Mouse (Mus musculus): ENCODE data around the gene Foxo6.

Gene Foxo6

DNA sequence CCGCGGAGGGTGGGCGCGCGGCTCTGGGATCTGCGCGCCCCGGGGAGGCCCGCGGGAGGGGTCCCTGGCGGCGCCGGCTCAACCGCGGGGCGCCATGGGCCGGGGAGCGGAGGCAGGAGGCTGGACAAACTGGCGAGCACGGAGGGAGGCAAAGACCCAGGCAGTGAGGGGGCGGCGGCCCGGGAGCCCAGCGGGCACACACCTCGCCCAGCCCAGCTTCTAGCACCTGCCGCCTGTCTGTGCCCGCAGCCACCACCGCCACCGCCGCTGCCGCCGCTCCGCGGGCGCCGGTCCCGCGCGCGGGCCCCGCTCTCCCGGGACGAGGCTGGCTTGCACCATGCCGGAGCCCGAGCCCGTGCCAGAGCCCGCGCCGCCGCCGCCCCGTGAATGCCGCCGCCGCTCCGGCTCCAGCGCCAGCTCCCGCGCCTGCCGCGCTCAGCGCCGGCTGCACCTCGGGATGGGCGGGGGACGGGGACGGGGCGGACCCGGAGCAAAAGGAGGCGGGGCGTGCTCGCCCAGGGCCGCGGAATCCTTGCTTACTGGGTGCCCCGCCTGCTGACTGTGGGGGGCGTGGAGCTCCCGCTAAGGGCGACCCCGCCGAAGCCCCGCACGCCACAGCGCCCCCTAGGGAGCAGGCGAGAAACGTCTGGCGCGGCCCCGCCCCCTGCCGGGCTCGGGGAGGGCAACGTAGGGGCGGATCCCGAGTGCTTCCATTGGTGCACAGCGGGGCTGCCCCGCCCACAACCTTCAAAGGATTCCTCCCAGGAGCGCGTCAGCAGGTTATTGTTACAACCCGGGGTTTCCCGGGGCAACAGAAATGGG lies at the start of gene Foxo6:
Foxo6 (minus strand) TSS at position 60 of the 822 bp plus-strand sequence.
- DNase-seq (ENCODE audit: low spot score), result peak; percentile 92

DNA sequence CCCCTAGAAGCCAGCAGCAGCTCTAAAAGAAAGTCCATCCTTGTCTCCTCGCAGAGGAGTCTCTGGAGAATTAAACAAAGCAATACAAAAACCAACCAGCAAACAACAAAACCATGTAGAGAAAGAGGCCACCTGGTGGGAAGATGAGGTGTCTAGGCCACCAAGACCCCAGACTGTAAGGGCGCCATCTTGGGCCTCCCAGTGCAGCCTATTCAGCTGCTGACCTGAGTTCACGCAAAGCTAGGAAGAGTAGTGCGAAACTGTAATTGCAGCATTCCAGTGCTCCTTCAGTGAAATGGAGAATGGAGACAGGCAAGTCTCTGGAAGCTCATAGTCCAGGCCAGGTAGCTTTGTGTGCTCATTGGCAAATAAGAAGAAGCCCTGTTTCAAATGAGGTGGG lies 47.2 kb upstream of the Foxo6 start:
- no peak for DNase-seq (ENCODE audit: low spot score)

DNA sequence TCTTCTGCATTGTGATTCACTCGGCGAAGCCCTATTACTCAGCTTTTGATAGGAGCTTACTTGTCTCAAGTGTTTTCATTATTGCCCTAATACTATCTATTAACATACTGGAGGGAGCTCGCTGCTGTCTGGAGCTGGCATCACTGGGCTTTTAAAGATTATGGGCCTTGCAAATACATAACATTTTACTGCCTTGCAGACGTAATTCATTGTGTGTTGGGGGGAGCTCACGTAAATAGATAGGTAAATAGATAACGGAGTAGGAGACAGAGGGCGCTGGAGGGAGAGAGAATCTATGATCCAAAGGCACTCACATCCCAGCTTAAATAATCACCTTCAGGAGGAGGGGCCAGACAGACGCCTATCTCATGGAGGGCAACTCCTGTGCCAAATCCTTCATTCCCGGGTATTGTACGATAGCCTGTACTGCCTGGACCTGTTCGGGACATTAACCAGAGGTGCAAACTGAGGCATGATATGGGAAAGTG lies 45.8 kb upstream of the Foxo6 start:
- no peak for DNase-seq (ENCODE audit: low spot score)

DNA sequence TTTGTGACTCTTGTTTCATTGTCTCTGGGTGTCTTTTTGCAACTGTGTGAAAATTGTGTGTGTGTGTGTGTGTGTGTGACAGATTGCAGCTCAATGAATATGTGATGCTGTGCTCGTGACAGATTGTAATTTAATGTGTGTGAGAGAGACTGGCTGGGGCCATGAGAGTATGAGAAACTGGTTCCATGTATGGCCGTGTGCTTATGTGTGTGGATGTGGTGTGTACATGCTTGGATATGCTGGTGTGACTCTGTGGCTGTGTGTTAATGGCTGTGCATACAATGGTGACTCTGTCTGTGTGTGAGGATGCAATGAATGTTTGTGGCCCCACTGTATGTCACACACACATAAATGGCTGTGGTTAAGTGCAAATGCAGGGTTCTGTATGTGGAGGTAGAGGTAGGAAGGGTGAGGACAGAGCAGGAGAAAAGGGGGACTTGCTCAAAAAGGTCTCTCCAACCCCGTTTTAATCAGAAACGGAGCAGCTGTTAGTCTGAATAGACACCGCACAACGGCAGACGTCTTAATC lies 45.3 kb upstream of the Foxo6 start:
- DNase-seq (ENCODE audit: low spot score), result no peak

DNA sequence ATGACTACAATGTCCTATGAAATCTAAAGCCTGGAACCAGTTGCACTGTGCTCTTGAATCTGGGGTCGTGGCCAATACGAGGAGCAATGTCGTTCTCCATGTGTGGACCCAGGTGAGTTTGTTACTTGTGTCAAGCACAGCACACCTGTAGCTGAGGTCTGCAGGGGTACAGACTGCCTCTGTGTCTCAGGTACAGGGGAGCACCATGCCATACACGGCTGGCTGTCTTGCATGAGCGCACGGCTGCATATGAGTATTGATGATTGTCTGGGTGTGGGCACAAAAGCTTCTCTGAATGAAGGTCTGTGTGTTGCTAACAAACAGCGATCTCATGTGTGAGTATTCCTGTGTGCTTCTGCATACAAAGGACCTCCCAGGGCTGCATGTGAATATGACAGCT lies 44.8 kb upstream of the Foxo6 start:
- DNase-seq (ENCODE audit: low spot score), result no peak

DNA sequence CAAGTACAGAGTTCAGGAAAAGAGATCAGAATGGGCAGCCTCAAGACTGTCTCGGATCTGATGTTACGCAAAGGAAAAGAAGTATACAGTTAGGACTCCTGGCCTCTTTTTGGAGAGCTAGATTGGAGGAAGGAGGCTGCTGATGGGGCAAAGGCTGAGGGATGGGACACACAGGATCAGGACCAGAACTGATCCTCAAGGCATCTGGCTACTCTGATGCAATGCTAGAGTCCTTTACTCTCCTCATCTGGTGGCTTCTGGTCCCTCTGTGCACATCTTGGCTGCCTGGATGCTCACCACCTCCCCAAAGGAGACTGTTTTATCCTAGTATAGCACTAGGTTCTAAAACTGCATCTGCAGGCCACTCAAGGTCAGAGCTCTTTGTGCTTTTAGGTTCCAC lies 44.4 kb upstream of the Foxo6 start:
- DNase-seq (ENCODE audit: low spot score), result no peak

DNA sequence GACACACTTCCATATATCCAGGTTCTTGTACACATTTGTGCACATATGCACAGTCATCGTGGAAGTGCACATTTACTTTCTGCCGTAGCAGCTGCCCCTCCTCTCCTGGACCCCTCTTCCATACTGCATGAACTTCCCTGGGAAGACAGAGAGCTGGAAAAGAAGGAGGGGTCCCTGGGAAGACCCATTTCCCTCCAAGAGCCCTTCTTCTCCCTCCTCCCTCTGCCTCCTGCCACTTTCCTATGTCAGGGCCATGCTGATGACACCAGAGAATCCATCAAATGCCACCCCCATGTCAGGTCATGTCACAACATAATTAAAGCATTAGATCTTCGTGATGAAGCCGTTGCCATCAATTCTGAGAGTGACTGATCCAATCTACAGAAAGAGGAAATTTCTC lies 38.6 kb upstream of the Foxo6 start:
- no peak for DNase-seq (ENCODE audit: low spot score)

DNA sequence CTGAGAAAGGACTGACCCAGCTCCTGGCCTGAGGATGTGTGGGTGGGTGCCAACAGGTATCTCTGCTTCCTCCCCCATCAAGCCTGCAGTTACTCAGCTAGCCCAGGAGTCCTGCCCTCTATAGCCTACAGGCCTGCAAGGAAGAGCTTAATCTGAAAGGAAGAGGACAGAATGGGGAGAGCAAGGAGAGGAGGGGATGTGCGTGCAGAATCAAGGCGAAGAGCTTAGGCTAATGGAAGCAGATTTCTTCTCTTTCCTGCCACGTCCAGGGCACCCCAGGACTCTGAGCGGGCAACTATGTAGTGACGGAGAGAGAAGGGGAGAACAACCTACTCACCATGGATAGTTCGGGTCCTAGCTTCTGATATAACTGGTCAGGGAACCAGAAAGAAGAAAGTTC lies 37.9 kb upstream of the Foxo6 start:
- no peak for DNase-seq (ENCODE audit: low spot score)

DNA sequence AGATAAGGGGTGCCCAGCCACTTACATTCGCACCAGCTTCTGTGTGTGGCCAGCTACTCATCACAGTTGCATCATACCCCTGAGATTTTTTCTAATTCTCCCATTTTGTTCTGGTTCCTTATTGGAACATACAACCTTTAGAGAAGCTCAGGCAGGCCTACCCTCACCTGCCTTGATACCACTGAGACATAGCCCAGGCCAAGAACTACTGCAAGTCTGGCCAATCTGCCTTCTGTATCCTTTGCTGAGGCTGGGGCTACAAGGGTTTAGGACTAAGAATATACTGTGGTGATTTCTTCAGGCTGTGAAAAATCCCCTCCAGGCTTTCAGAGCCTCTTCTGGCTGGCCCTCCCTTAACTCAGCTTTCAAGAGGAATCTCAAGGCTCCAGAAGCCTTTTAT lies 36.7 kb upstream of the Foxo6 start:
- no peak for DNase-seq (ENCODE audit: low spot score)

DNA sequence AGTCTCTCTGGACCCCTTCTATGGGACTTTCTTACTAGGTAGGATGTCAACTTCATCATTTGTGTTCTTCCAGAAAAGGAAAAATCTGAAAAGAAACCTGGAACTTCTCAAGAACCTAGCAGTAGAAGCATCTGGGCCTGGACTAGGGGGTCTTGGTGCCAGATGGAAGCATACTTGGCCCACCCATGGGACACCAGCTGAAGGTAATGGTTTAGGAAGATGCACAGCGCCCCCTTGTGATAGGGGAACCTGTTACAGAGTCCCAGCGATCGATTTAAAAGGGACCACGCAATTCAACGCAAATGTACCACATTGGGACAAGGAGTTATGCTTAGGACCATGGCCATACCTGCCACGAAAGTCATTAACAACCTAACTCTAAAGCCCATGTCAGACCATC lies 36.0 kb upstream of the Foxo6 start:
- DNase-seq (ENCODE audit: low spot score), result peak; percentile 18

DNA sequence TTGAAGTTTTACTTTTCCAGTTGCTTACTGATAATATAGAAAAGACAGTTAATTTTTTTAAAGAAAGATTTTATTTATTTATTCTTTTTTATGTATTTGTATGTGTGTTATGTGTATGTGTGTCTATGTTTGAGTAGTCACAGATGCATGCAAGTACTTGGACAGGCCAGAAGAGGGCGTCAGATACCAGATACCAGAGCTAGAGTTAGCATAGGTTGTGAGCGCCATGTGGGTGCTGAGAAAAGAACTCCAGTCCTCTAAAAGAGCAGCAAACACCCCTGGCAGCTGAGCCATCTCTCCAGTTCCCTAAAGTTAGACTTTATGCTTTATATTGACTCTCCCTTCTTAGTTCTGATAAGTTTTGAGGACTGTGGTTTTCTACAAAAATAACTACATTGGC lies 30.4 kb upstream of the Foxo6 start:
- no peak for DNase-seq (ENCODE audit: low spot score)

DNA sequence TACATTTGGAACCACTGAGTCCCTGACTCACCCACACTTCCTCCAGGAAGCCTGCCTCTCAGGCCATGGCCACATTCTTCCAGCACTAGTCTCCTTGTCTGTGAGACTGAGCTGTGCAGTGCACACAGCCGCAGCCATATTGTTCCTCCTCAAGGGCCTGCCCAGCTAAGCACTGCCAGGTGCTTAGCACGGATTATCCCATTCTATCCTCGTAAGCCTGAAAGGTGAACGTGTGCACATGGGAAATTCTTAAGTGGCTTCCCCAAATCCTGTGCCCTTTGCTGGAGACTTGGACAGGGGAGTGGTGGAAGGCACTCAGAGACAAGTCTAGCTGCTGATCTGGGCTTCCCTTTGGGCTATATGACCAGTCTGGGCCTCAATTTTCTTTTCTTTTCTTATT lies 29.6 kb upstream of the Foxo6 start:
- DNase-seq (ENCODE audit: low spot score), result no peak

DNA sequence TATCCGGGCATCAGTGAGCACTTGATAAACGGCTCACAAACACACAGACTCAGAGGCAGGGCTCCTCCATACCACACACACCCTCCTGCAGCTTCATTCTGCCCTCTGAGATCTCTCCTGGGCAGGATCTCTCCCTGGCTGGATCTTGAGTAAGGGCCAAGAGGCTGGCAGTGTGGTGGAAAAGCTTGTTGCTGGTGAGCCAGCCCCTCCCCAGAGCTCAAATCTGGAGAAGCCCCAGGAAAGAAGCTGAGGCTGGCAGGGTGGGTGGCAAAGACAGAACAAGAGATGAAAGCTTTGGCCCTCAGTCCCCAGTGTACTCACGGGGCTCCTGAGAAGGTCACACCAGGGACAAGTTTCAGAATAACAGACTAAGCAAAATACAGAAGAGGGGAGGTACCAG lies 27.4 kb upstream of the Foxo6 start:
- DNase-seq (ENCODE audit: low spot score), result no peak

DNA sequence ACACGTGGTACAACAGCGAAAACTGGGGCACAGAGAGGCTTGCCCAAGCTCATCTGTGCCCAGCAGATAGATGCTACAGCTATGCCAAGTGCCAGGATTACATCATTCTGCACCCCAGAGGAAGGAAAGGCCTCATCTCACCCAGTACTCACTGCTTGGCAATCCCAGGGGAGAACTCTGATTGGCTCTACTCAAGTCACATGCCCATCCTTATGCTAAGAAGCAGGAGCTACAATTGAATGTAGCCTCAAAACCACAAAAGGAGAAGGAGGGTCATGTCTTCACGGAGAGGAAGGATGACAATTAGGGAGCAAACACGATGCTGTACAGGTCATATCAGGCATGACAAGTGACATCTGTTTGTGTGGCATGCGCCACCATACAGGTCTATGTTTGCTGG lies 26.2 kb upstream of the Foxo6 start:
- no peak for DNase-seq (ENCODE audit: low spot score)

DNA sequence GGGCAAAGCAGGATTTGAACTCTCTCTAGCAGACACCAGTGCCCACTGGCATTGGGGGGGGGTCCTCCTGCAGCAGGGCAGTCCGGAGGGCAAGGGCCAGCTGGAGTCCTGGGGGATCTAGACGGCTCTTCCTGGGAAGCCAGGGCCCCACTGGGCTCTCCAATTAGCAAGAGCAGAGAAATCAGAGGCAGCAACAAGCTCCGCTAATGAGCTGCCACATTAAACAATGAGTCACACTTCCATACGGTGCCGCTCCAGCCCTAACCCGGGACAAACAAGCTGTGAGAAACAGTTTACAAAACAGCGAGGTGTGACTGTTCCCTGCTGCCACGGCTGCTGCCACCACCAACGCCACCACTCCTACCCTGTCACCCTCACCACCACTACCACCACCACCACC lies 17.4 kb upstream of the Foxo6 start:
- DNase-seq (ENCODE audit: low spot score), result no peak

DNA sequence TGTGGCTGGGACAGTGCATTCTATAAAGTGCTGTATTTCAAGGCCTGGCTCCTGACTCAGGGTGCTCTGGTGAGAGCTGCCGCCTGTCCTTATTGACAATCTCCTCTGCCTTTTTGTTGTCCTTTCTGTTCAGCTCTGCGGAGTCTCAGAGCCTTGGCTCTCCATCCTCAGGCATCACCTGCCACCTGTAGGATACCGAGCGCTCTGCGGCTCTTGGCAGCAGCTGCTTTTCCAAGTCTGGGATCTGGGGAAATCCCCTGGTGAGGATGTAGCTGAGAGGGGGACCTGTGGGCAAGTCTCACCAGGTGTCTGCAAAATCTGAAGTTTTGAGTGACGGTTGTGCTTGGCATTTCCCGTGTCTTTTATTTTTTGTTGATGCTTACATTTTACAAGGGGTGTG lies 12.1 kb upstream of the Foxo6 start:
- DNase-seq (ENCODE audit: low spot score), result no peak

DNA sequence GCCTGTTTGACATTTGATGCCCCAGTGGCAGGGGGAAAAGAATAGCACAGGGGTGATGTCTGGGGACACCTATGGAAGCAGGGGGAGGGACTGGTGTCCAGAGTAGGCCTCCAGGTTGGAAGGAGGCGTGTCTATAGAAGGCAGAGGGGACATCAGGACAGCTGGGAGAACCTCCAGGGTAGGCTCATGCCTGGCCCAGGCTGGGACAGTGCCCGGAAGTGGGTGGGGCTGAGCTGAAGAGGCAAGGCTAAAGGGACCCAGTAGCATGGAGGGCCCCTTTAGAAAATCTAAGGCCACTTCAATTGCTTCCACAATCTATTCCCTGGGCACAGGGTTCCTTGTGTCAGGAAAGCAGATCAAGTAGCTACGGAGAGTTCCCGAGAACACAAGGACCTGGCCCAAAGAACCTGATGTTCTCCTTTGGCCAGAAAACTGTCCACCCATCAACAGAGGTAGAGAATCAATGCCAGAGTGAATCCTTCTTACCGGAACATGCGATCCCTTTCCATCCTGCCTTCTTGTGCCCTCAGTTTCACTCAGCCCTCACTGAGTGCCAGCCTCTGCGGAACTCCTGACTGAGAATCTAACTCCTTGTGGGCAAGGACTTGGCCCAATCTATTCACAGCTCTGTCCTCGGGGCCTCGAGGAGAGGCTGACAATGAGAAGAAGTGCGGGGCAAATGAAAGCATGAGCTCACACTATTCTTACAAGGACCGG lies 4.1 kb upstream of the Foxo6 start:
- DNase-seq (ENCODE audit: low spot score), result no peak

DNA sequence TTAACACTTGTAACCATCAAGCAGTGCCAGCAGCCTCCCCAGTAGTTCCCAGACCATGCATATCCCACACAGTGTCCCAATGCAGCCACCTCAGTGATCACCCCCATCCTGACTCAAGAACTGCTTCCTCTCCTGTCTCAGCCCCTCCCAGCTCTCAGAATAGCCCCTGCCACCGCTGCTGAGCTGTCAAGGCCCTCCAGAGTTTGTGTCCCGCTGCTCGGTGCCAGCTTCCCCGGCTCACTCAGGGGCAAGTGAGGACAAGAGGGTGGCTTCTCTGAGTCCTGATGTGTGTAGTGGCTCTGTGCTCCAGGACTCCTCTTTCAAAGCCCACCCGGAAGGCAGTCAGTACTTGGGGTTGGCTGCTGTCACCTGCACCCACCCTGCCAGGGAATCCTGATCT lies 3.3 kb upstream of the Foxo6 start:
- no peak for DNase-seq (ENCODE audit: low spot score)

DNA sequence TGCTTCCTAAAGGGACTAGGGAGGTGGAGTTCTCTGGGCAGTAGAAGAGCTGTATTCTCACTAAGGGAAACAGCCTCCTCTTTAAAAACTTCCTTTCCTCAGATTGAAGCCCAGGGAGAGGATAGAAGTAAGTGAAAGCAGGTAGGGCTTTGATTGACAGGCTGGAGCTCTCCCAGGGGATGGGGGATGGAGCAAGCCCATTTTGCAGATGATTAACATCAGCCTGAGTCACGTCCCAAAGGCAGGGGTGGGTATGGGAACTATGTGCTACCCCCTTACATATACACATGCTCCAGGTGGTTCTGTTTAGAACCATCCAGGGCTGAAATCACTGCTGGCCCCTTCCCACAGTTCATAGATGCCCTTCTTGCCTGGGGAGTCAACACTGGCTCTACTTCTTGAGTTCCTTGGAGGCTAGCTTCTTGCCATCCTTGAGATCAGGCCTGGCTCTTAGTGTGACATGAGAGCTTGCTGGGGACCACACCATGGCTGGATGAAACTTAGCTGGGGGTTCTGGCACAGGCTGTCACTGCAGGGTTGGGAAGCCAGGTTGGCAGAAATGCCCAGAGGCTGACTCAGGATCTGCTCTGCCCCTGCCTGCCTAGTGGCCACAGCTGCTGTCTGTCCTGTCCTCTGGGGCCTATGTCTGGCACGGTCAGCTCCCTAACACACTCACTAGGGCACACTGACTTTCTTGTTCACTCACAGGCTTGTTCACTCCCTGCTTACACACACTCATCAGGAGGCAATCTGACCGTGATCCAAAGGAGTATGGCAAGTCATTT lies 2.2 kb upstream of the Foxo6 start:
- DNase-seq (ENCODE audit: low spot score), result no peak

DNA sequence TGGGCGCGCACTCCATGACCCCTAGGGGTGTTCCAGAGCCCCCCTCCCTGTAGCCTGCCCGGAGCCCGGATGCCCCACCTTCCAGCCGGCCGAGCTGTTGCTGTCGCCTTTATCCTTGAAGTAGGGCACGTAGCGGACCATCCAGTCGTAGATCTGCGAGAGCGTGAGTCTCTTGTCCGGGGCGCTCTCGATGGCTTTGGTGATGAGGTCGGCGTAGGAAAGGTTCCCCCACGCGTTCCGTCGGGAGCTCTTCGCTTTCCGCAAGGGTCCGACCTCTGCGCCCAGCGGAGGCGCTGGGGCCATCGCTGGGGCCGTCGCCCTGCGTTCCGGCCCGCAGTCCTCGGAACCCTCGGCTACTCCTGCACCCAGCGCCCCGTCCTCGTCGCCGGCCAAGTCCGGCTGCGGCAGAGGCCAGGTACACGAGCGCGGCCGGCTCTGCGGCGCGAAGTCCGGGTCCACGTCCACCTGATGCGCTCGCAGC lies 348 bp downstream of the Foxo6 start:
- DNase-seq (ENCODE audit: low spot score), result no peak

DNA sequence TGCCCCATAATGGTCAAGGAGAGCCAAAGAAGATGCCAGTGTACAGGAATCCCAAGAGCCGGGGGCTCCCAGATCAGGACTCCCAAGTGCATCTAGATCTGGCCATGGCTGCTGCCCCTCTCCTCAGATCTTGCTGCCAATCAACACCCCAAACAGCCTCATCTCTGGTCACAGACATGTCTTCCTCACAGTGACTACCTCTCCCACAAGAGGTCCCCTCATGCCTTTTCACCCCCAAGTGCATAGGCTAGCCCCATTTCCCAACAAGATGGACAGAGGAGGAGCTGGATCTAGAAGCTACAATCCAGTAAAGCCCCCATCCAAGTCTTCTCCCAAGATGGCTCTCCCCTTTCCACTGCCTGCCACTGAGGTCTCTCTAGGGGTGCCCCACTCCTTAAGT lies 1.4 kb downstream of the Foxo6 start:
- DNase-seq (ENCODE audit: low spot score), result no peak

DNA sequence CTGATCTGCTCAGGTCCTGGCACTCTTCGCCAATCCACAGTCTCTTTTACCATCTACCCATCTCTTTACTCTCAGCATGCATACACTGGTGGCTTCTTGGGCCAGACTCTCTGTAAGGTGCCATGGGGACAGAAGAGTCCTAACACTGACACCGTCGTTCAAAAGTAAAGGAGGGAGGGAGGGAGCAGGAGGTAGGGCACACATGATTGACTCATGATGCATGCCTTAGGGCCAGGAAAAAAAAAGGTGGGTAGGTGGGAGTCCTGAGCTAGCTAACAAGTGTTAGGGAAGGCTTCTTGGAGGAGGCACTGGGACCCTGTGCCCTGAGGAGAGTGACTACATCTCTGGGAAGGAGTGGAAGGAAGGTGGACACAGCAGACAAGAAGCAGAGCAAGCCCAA lies 1.9 kb downstream of the Foxo6 start:
- DNase-seq (ENCODE audit: low spot score), result no peak
